8 mouse cellular contexts compared by ENCODE assay signal in genomic region chr7:109518036-109518681, GRCm38 (mm10). TPM values are rescaled to one million over a fixed set of nuclear protein-coding genes. Genes with fewer than 3 reads are reported as not detected.
DNase-seq lines count a peak whose midpoint lies in the region; ATAC-seq and TF ChIP-seq lines count a peak whose summit lies in the region.

No protein-coding gene starts in this region.

- H3K4me2 ChIP-seq in heart, embryonic 13.5 days, result peak overlapping the region; percentile 76
- H3K4me2 ChIP-seq in limb, embryonic 14.5 days (replicated peaks; ENCODE audit: low read depth, low read length, severe bottlenecking), result peak overlapping the region; percentile 62

- H3K9ac ChIP-seq in heart, embryonic 13.5 days, result peak overlapping the region; percentile 79
- H3K9ac ChIP-seq in ES-Bruce4 (ENCODE audit: low read depth, poor library complexity, severe bottlenecking), result peak overlapping the region; percentile 81
- peak overlapping the region; percentile 99 for H3K9ac ChIP-seq in limb, embryonic 14.5 days (ENCODE audit: low read depth, low read length, severe bottlenecking)

- no peak for ATAC-seq in heart, embryonic 13.5 days (ENCODE audit: extremely low read depth, insufficient number of reproducible peaks, low FRiP score, low TSS enrichment)
- peak; percentile 61 for ATAC-seq in erythroblast, adult 5-6 weeks (replicated peaks; ENCODE audit: low FRiP score, poor library complexity, severe bottlenecking)
- no peak for ATAC-seq in limb, embryonic 14.5 days (ENCODE audit: low FRiP score, low read depth)

- 15% methylated on average over 10 of the region's 10 CpGs for WGBS in heart, embryonic 13.5 days
- WGBS in limb, embryonic 14.5 days, result 16% methylated on average over 10 of the region's 10 CpGs
- WGBS in olfactory bulb, adult 2 months, result 9% methylated on average over 10 of the region's 10 CpGs

- peaks cover 37% of the 10 kb centered on the region for H3K4me1 ChIP-seq in heart, embryonic 13.5 days
- no peaks in the 10 kb centered on the region for H3K4me1 ChIP-seq in ES-Bruce4 (ENCODE audit: control insufficient read depth, insufficient read depth, low read length)
- H3K4me1 ChIP-seq in limb, embryonic 14.5 days (ENCODE audit: control insufficient read depth, insufficient read depth, low read length), result peaks cover 20% of the 10 kb centered on the region
- peaks cover 2% of the 10 kb centered on the region; the same call in 1 of the 2 replicates for H3K4me1 ChIP-seq in olfactory bulb, adult 2 months (ENCODE audit: control insufficient read depth, insufficient read depth, low read length)

- TF ChIP-seq POLR2A in ES-Bruce4 (IDR thresholded peaks at IDR 0.05; ENCODE audit: insufficient read depth, low read length), result peak; percentile 22
- no peak for TF ChIP-seq POLR2A in limb, embryonic 14.5 days (IDR thresholded peaks at IDR 0.05; ENCODE audit: borderline replicate concordance, extremely low read depth, insufficient read depth, insufficient read length)
- TF ChIP-seq POLR2A in olfactory bulb, adult 2 months (IDR thresholded peaks at IDR 0.05; ENCODE audit: insufficient read depth, low read depth, low read length), result no peak

- no peak for TF ChIP-seq CTCF in ES-Bruce4 (IDR thresholded peaks at IDR 0.05; ENCODE audit: low read depth, low read length)
- TF ChIP-seq CTCF in olfactory bulb, adult 2 months (IDR thresholded peaks at IDR 0.05; ENCODE audit: insufficient read depth, low read depth, low read length), result no peak

- peak overlapping the region; percentile 88 for H3K4me3 ChIP-seq in heart, embryonic 13.5 days
- H3K4me3 ChIP-seq in ES-Bruce4 (ENCODE audit: low read depth, low read length), result peak overlapping the region; percentile 87
- peak overlapping the region; percentile 90 for H3K4me3 ChIP-seq in limb, embryonic 14.5 days (replicated peaks; ENCODE audit: low read length)
- peak overlapping the region; percentile 89 for H3K4me3 ChIP-seq in olfactory bulb, adult 2 months (ENCODE audit: insufficient read depth, low read depth, low read length)

- TF ChIP-seq EP300 in ES-Bruce4 (IDR thresholded peaks at IDR 0.05; ENCODE audit: insufficient read depth, low read depth, low read length), result no peak

- DNase-seq in heart, postnatal 10 days, result no peak
- no peak for DNase-seq in limb, embryonic 14.5 days (ENCODE audit: low spot score)
- DNase-seq in urinary bladder, adult 18-20 months (ENCODE audit: low spot score in 2 of 2), result no peak
- no peak for DNase-seq in layer of hippocampus, adult 9-11 months

- peak overlapping the region; percentile 94 for H3K27ac ChIP-seq in heart, embryonic 13.5 days (replicated peaks)
- H3K27ac ChIP-seq in ES-Bruce4 (ENCODE audit: insufficient read depth, low read length), result peak overlapping the region; percentile 93
- peak overlapping the region; percentile 97 for H3K27ac ChIP-seq in limb, embryonic 14.5 days (replicated peaks; ENCODE audit: low read depth, low read length)
- peak overlapping the region; percentile 90 for H3K27ac ChIP-seq in olfactory bulb, adult 2 months (ENCODE audit: insufficient read depth, low read depth, low read length)

- no peaks in the 10 kb centered on the region for H3K9me3 ChIP-seq in heart, embryonic 13.5 days
- no peaks in the 10 kb centered on the region for H3K9me3 ChIP-seq in ES-Bruce4 (replicated peaks; ENCODE audit: control insufficient read depth, insufficient read depth, low read length, poor library complexity, severe bottlenecking)
- H3K9me3 ChIP-seq in limb, embryonic 14.5 days (ENCODE audit: control insufficient read depth, low read length), result no peaks in the 10 kb centered on the region

- intact Hi-C loops in heart, postnatal 10 days (cut with DNase I), result no loop called here

- H3K36me3 ChIP-seq in heart, embryonic 13.5 days, result peaks cover 34% of the 10 kb centered on the region
- H3K36me3 ChIP-seq in ES-Bruce4 (ENCODE audit: control insufficient read depth, insufficient read depth, low read length, poor library complexity, severe bottlenecking), result peaks cover 38% of the 10 kb centered on the region
- H3K36me3 ChIP-seq in limb, embryonic 14.5 days (ENCODE audit: control insufficient read depth, insufficient read depth, low read length), result peaks cover 31% of the 10 kb centered on the region

- no peaks in the 10 kb centered on the region for H3K27me3 ChIP-seq in heart, embryonic 13.5 days (replicated peaks)
- no peaks in the 10 kb centered on the region for H3K27me3 ChIP-seq in ES-Bruce4 (ENCODE audit: control insufficient read depth, insufficient read depth, low read length, poor library complexity, severe bottlenecking)
- no peaks in the 10 kb centered on the region for H3K27me3 ChIP-seq in limb, embryonic 14.5 days (ENCODE audit: control insufficient read depth, insufficient read depth, low read length)

RNA-seq across cellular contexts. Expression of gene Rpl27a, which starts 0.8 kb away (rescaled TPM):
- polyA plus RNA-seq in heart, embryonic 13.5 days (2015; fragmentation: Nextera tagmentation; extraction: Ambion mirVana), result 82.1 and 89.2 TPM in 2 replicates
- total RNA-seq in heart, postnatal 10 days (2021), result 100 to 1,000 TPM; 117 to 118 TPM
- 640 and 699 TPM in 2 replicates for polyA plus RNA-seq in ES-Bruce4 (2011; ENCODE audit: insufficient read depth, insufficient read length, low read depth, missing spikeins)
- total RNA-seq in erythroblast, adult 5-6 weeks (2015; ENCODE audit: low replicate concordance), result 123 and 147 TPM in 2 replicates
- total RNA-seq in erythroblast, adult 5-6 weeks (2017; ENCODE audit: low replicate concordance), result 99.9 and 139 TPM in 2 replicates
- polyA plus RNA-seq in limb, embryonic 14.5 days (2012; rRNA removed), result 705 and 923 TPM in 2 replicates
- 161 and 165 TPM in 2 replicates for polyA plus RNA-seq in limb, embryonic 14.5 days (2014; fragmentation: Nextera tagmentation; extraction: Ambion mirVana)
- polyA plus RNA-seq in olfactory bulb, adult 2 months (2012; ENCODE audit: insufficient read depth, insufficient read length, low replicate concordance, missing spikeins), result 653 TPM in 1 of 2 replicates, not detected in the other

RNA-seq across cellular contexts. Expression of gene Trim66, which starts 10.2 kb away (rescaled TPM):
- not detected in 2 replicates for polyA plus RNA-seq in heart, embryonic 13.5 days (2015; fragmentation: Nextera tagmentation; extraction: Ambion mirVana)
- total RNA-seq in heart, postnatal 10 days (2021), result under 1 TPM; 0.10 to 0.12 TPM
- 0.30 and 0.63 TPM in 2 replicates for polyA plus RNA-seq in ES-Bruce4 (2011; ENCODE audit: insufficient read depth, insufficient read length, low read depth, missing spikeins)
- not detected in 2 replicates for total RNA-seq in erythroblast, adult 5-6 weeks (2015; ENCODE audit: low replicate concordance)
- not detected in 2 replicates for total RNA-seq in erythroblast, adult 5-6 weeks (2017; ENCODE audit: low replicate concordance)
- polyA plus RNA-seq in limb, embryonic 14.5 days (2012; rRNA removed), result 0.11 and 0.13 TPM in 2 replicates
- 0.04 TPM in 2 replicates for polyA plus RNA-seq in limb, embryonic 14.5 days (2014; fragmentation: Nextera tagmentation; extraction: Ambion mirVana)
- not detected in 2 replicates for polyA plus RNA-seq in olfactory bulb, adult 2 months (2012; ENCODE audit: insufficient read depth, insufficient read length, low replicate concordance, missing spikeins)
